Mouse (Mus musculus) neutrophil, adult 5-6 weeks (primary cell): ENCODE measurements at regions not wholly inside any gene's neighbourhood (a gene's known extent, or its start where the extent isn't known, plus 50 kb on each side); places are given as distances from the start of the nearest gene placed in this dataset.
"Not testable (repeated sequence)": the region's sequence is repeated elsewhere in the genome, so short reads cannot be mapped to it uniquely, and the experiment has no call there.

Experiments used
- ATAC-seq: fragments of 151-379, 151-347 bp; 2 replicates; pipeline ENCODE4 v1.8.0; 2017; ENCODE audit warnings: mild to moderate bottlenecking, moderate TSS enrichment; ENCODE audit not compliant: insufficient number of reproducible peaks, poor library complexity, low FRiP score, severe bottlenecking; ENCODE audit errors: extremely low read depth

DNA sequence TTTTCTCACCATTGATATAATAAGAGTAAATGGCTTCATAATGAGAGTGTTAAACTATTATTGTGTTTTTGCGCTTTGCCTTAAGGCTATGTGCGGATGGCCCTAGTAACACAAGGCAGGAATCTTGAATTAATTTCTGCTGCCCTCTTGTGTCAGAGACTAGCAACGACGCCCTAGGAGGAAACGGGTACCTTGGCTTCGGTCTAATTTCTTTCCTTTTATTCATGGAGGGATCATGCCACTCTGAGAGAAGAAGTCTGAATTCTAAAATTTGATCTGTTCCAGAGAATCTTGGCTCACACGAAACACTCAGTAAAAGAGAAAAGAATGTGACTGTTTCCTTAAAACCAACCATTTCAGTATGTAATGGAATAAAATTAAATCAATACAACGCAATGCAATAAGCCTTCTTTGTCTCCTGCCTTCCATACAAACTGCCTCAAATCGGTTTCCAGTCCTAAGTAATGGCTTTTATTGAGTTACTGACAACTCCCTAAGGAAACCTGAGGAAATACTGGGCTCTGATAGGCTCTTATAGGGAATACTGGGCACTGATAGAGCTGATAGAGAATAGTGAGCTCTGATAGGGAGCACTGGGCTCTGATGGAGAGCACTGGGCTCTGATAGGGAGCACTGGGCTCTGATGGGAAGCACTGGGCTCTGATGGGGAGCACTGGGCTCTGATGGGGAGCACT is 112.0 kb upstream of the Prkcq start:
- ATAC-seq, result no peak

DNA sequence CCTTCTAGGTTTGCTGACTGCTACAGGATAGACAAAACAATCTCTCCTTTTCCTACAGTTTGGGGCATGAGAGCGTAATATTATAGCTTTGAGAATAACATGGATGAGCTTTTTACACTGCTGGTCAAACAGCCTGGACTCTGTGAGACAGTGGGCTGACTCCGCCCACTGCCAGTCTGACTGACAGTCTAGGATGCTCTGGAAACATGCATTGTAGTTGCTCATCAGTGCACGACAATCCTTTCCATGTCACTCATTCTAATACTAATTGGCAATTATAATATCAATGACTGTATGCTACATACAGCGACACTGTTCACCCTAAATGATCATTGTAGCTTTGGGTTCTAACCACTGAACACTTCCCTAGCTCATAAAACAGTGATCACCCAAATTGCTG is 104.5 kb upstream of the Prkcq start:
- ATAC-seq, result no peak

DNA sequence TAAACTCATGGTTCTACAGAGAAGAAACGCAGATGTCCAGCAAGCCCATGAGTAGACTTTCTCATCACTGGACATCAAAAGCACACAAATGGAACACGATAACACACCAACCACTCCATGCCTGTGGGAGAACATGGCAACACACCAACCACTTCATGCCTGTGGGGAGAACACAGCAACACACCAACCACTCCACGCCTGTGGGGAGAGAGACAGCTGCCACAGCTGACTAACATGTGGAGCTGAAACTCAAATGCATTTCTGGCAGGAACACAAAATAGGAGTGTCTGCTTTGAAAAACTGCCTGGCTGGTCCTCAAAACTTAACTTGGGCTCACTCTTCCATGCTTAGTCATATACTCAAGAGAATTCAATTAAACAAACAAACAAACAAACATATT is 88.4 kb upstream of the Prkcq start:
- no peak for ATAC-seq

DNA sequence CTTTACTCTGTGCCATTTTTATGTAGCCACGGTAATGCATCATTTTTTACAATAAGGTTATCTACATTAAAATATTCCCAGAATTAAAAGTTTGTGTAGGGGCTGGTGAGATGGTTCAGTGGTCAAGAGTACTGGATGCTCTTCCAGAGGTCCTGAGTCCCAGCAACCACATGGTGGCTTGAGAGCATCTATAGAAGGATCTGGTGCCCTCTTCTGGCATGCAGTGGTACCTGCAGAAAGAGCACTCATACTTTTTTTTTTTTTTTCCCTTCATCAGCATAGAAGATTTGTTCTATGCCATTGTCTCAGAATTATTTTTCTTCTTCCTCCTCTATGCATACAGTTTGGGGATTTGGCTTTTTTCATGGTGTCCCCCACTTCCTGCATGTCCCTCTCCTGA is 84.9 kb upstream of the Prkcq start:
- no peak for ATAC-seq

DNA sequence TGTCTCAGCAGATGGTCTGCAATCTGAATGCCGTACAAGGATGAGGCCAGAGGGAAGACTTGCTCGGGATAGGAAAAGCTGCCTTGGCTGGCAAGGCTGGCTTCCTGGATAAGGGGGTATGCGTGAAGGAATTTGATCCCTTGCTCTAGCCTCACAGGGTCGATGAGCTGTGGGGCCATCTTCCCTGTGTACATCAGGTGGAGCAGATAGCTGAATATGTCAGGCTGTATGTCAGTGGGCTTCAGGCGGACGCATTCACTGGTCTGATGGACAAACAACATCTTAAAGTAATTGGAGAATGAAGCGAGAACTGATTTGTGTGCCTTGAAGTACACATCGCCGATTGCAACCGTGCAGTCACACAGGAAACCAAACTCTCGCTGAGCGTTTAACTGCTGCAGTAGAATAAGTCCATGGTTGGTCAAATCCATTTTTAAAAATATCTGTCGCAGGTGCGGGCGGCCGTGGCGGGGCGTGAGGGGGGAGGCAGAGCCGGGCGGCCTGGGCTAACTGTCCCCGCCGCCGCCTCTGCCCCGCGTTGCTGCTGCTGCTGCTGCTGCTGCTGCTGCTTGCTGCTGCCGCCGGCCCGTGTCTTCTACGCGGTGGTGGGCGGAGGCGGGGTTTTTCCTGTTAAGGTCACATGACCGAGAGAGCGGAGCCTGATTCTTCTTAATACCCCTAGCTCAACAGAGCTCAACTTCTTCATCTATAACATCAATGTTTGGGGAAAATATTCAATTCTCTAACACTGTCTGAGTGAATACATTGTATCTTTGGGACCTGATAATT is 71.9 kb upstream of the Prkcq start:
- ATAC-seq, result not testable (repeated sequence)

DNA sequence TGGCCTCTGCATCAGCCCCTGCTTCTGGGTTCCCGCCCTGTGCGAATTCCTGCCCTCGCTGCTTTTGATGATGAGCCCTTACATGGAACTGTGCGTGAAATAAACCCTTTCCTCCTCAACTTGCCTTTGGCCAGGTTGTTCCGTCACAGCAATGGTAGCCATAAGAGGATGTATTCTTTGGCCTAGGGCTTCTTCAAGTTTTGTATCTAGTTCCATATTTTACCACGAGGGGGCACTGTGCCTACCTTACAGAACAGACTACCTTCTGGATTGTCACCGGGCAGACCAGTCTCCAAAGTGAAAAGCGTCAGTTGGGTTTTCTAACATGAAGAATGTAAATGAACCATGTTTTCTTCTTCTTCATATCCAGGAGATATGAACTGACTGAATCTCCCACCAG is 58.7 kb upstream of the Prkcq start:
- peak; percentile 46; the same call in 1 of the 2 replicates for ATAC-seq

DNA sequence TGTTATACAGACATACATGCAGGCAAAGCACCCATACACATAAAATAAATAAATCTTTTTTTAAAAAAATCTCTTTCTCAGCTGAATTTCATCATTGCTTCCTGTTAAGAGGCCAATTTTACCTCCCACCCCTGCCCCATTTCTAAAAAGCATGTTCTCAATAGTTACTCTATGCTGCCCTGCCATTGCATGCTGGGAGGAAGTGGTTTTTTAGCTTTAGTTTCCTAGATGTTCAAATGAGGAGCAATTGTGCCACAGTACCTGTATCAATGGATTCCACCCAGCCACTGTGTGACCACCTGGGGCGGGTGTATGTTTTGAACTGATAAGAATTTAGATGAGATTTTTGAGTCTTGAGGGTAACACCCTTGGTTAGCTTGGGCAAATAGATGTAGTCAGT is 53.3 kb upstream of the Prkcq start:
- peak; percentile 30; the same call in 1 of the 2 replicates for ATAC-seq

DNA sequence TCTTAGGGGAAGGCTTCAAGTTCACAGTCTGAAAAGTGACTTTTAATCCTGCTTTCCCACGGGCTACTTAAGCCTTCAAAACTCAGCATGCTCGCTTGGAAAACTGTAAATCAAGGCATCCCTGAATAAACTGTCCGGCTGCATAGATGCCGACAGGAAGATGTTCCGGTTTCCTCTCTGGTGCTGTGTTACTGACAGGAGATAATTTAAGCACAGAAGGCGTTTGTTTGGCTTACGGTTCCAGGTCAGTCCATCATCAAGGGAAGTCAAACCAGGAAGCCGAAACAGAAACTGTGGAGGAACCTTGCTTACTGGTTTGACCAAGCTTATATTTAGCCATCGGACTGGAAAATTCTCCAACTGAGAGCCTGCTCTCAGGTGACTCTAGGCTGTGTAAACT is 52.6 kb upstream of the Prkcq start:
- ATAC-seq, result no peak
